In the genomic region with DNA sequence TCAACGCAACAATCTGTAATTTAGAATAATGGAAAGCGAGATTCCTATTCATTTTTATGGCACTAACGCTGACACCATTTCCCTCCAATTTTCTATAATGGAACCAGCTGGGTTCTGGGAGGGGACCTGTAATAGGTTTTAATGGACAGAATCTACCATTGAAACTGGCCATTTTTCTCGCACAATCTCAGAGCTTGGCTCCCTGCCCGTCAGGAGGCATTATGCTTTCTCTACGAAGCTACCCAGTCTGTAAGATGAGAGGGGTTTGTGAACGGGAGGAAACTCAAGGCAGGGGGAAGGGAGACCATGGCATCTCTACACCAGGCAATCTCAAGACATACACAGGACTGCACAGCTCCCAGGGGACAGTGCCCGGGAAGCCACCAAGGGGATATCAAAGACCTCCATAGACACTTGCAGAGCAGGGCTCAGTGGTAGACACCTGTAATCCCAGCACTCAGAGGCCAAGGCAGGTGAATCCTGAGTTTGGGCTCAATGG, we compare ENCODE assay signal across 12 mouse cellular contexts.
"Had no signal": no experiment of that assay in that cellular context is flagged by ENCODE, and none has a peak within 500 bp of the region (broad histone marks: within the 10 kb centered on the region; RNA-seq: fewer than 3 reads in every experiment).

No protein-coding gene starts in this region.

- ATAC-seq: liver, embryonic 12.5 days had no signal

- H3K27ac ChIP-seq: limb, embryonic 10.5 days; limb, embryonic 13.5 days; liver, embryonic 12.5 days; liver, embryonic 15.5 days; lung, embryonic 15.5 days; midbrain, embryonic 12.5 days had no signal

- H3K9me3 ChIP-seq: limb, embryonic 10.5 days; liver, embryonic 15.5 days; lung, embryonic 15.5 days; midbrain, embryonic 12.5 days had no signal

- H3K4me3 ChIP-seq: limb, embryonic 10.5 days; limb, embryonic 13.5 days; liver, embryonic 12.5 days; liver, embryonic 15.5 days; lung, embryonic 15.5 days; midbrain, embryonic 12.5 days had no signal

- H3K4me1 ChIP-seq: limb, embryonic 10.5 days; limb, embryonic 13.5 days; liver, embryonic 12.5 days; liver, embryonic 15.5 days; lung, embryonic 15.5 days had no signal

- DNase-seq: liver; lung, adult 18-20 months; right cerebral cortex, adult 18-20 months; right cerebral cortex, postnatal 25 days; thymus, adult 18-20 months; thymus, postnatal 36 days had no signal

- H3K9ac ChIP-seq: limb, embryonic 13.5 days; liver, embryonic 12.5 days; liver, embryonic 15.5 days; lung, embryonic 15.5 days; midbrain, embryonic 12.5 days had no signal

- H3K36me3 ChIP-seq: limb, embryonic 10.5 days; limb, embryonic 13.5 days; liver, embryonic 12.5 days; liver, embryonic 15.5 days; lung, embryonic 15.5 days; midbrain, embryonic 12.5 days had no signal

- H3K27me3 ChIP-seq: limb, embryonic 13.5 days; liver, embryonic 12.5 days; liver, embryonic 15.5 days; lung, embryonic 15.5 days; midbrain, embryonic 12.5 days had no signal

- H3K4me2 ChIP-seq: limb, embryonic 13.5 days; liver, embryonic 12.5 days; liver, embryonic 15.5 days; lung, embryonic 15.5 days; midbrain, embryonic 12.5 days had no signal
